Mouse (Mus musculus): ENCODE data around the gene Olfr1029.
A peak's percentile ranks its signal among the peaks of the same experiment; 100 is the strongest.
"Not testable (repeated sequence)": the region's sequence is repeated elsewhere in the genome, so short reads cannot be mapped to it uniquely, and the experiment has no call there.

Gene Olfr1029

DNA sequence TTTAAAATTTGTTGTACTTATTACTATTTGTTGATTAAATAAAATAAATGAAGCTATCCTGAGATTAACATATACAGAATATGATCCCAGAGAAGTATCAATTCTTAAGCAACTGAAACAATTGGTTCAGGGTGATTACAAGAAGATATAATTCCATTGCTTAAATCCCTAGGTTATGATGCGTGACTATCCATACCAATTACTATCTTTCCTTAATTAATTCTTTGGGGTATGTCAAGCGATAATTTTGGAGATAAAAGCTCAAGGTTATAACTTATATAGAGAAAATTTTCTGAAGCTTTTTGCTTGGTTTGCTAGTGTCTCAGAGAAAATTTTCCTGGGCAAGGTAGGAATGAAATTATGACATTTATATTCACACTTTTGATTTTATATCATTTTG is at the start of gene Olfr1029:
Gene Olfr1029 (plus strand): TSS at position 301 of the 400 bp plus-strand sequence.
- no peak for DNase-seq (ENCODE audit: low spot score)

DNA sequence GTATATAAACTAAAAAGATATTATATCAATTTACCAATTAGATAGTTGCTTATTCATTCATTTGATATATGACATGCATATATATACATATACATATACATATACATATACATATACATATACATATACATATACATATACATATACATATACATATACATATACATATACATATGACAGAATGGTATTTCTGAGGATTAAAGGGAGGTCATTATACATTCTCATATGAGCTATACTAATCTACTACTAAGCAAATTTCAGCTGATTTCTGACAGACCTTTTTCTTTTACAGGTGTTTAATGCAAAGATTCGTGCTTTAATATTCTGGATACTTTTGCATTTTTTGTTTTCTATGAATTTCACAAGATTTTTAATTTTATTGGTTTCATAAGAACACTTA is 23.6 kb upstream of the Olfr1029 start, which contains the start of gene Olfr1028:
Gene Olfr1028 (plus strand): TSS at position 301 of the 400 bp plus-strand sequence.
- DNase-seq (ENCODE audit: low spot score), result no peak

DNA sequence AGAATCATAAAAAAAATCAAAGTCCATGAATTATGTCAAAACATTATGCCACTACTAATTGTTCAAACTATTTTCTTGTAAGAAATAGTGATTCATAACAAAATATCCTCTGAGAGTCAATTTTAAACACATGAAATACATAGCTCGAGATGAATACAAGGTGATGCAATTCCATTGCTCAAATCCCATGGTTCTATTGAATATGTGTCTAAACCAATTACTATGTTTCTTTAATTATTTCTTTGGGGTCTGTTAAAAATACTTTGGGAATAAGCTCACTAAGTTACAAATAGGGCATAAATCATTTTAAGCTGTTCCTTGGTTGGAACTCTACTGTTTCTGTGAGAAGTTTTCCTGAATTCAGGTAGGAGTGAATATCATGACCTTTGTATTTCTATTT is 5.3 kb downstream of the Olfr1029 start, which contains the start of gene Olfr1030:
Gene Olfr1030 (plus strand): TSS at position 301 of the 400 bp plus-strand sequence.
- DNase-seq (ENCODE audit: low spot score), result no peak

DNA sequence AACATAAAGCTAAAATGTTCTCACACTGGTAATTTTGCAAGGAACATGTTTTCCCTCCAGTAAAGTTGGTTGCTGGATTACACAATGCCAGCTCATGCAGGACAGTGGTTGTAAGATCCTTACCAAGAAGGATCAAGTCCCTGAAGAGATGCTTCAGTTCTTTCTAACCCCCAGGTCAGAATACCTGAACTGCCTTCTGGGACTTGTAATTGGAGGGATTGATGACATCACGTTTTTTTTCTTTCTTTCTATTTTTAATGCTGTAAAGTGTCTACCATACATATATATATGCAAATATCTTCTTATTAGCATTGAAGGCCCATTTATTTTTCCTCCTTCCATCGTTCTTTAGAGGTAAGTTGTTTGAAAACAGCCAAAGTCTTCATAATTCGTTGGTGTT is 16.3 kb downstream of the Olfr1029 start, which contains the start of gene Olfr1031:
Gene Olfr1031 (plus strand): TSS at position 301 of the 400 bp plus-strand sequence.
- no peak for DNase-seq (ENCODE audit: low spot score)

DNA sequence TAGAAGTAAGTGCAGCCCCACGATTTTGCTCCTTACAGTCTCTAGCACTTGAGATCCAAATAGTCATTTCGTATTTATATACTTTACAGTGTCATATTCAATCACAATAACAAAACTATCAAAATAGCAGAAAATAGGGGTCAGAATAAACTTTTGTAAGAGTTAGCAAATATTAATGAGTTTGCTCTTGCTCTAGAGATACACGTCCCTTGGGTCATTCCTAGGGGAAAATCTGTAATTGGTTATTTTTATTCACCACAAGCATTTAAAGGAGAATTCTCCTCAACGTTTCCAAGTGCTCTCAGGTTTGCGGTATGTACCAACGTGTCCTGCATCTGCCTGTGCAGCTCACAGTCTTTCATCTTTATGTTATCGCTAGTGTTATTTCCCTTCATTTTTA is 31.5 kb downstream of the Olfr1029 start, which contains the start of gene Olfr1032:
Gene Olfr1032 (plus strand): TSS at position 301 of the 400 bp plus-strand sequence.
- DNase-seq (ENCODE audit: low spot score), result no peak

DNA sequence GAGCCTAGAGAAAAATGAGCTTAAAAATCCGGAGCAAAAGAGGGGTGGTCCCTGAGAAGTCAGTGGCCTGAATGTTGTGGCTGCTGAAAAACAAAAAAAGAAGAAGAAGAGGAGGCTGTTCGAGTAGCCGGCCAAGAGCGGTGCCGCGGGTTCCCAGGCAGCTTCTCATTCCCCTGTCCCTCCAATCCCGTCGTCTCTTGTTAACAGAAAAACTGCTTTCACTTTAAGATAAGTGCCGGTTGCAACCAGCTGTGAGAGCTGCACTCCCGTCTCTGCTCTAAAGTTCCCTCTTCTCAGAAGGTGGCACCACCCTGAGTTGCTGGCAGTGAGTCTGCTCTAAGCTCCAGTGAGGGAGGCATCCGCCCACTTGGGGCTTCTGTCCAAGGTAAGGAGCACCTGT is 46.7 kb downstream of the Olfr1029 start, which contains the start of gene Olfr1033:
Gene Olfr1033 (plus strand): TSS at position 228 of the 400 bp plus-strand sequence.
- peak; percentile 6 for DNase-seq (ENCODE audit: low spot score)

DNA sequence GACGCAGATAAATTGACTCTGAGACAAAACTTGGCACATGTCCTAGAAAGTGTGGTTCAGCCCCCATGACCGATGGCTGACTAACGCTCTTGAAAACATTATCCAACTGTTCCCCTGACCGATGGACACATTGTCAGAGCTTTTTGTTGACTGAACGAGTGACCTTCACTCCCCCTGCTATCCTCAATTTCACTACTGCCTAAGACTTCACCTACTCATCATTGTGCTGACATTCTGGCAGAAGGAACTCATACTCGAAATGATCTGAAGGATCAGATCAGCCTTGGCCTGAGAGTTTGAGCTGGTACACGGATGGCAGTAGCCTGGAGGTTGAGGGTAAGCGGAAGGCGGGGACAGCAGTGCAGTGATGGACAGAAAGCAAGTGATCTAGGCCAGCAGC is 47.8 kb downstream of the Olfr1029 start:
- DNase-seq (ENCODE audit: low spot score), result not testable (repeated sequence)
